Mouse (Mus musculus) liver, postnatal 0 days (tissue): ENCODE results near the gene Slc25a38. TPM values are rescaled to one million over a fixed set of nuclear protein-coding genes. Genes with fewer than 3 reads are reported as not detected.

ENCODE experiments used
- ATAC-seq: fragments of 200-750 bp; cut with Nextera tagmentation; 2 replicates; pipeline ENCODE4 v1.8.0; 2017; ENCODE audit warnings: mild to moderate bottlenecking, moderate library complexity
- DNase-seq: peaks from one replicate; pipeline ENCODE4 v3.0.0-alpha.2; 2016
- H3K27ac ChIP-seq: fragments of 300-500 bp; sonication (generic); 2 replicates; pipeline ENCODE4 v1.5.1; 2014; ENCODE audit warnings: antibody characterized with exemption, moderate library complexity, mild to moderate bottlenecking, low read depth
- H3K27me3 ChIP-seq: fragments of 300-500 bp; sonication (generic); 2 replicates; pipeline ENCODE4 v1.6.1; 2014; ENCODE audit warnings: low read length, control low read depth, mixed read lengths; ENCODE audit not compliant: insufficient read depth
- H3K36me3 ChIP-seq: fragments of 300-500 bp; sonication (generic); replicated peaks from 2 replicates; pipeline ENCODE4 v1.6.1; 2014; ENCODE audit warnings: mild to moderate bottlenecking, control low read depth, low read length, moderate library complexity, mixed read lengths; ENCODE audit not compliant: insufficient read depth
- H3K4me1 ChIP-seq: fragments of 300-500 bp; sonication (generic); 2 replicates; pipeline ENCODE4 v1.6.1; 2014; ENCODE audit warnings: antibody characterized with exemption, mild to moderate bottlenecking, control low read depth; ENCODE audit not compliant: insufficient read depth
- H3K4me2 ChIP-seq: fragments of 300-500 bp; sonication (generic); 2 replicates; pipeline ENCODE4 v1.6.1; 2014; ENCODE audit warnings: low read depth, mild to moderate bottlenecking, low read length, moderate library complexity, mixed read lengths
- H3K4me3 ChIP-seq: fragments of 300-500 bp; sonication (generic); 2 replicates; pipeline ENCODE4 v1.5.1; 2014; ENCODE audit warnings: low read depth, low read length
- H3K9ac ChIP-seq: fragments of 300-500 bp; sonication (generic); replicated peaks from 2 replicates; pipeline ENCODE4 v1.6.1; 2014; ENCODE audit warnings: mild to moderate bottlenecking, moderate library complexity
- H3K9me3 ChIP-seq: fragments of 300-500 bp; sonication (generic); 2 replicates; pipeline ENCODE4 v1.6.1; 2016; ENCODE audit warnings: mild to moderate bottlenecking, control low read depth, low read length, mixed read lengths
- CTCF ChIP-seq: sonication (generic); IDR thresholded peaks from 2 replicates; pipeline ENCODE4 v1.5.1; 2016; ENCODE audit warnings: antibody characterized with exemption, low read depth
- EP300 ChIP-seq: IDR thresholded peaks from 2 replicates; pipeline ENCODE4 v1.6.1; 2016; ENCODE audit warnings: antibody characterized with exemption, low read depth, mild to moderate bottlenecking
- WGBS: fragments of 180-500 bp; shearing (Covaris S2); extraction: QIAGEN DNeasy Blood & Tissue Kit; methylation state at CpG from one replicate; pipeline ENCODE4 v1.1.7; 2014; ENCODE audit not compliant: insufficient replicate concordance; 5-methylcytosine and 5-hydroxymethylcytosine counted together
- polyA plus RNA-seq: library from polyadenylated mRNA; unstranded; fragments of >200 nt; fragmentation: Nextera tagmentation; extraction: Ambion mirVana; gene quantifications from 2 replicates; pipeline ENCODE4 v1.2.1, GENCODE M21; 2015

Slc25a38 gene
- polyA plus RNA-seq, 1 experiment from 2014 or later = 48.9 TPM

- ATAC-seq = peak; percentile 60
- H3K27ac ChIP-seq = peak overlapping the region; percentile 89
- H3K36me3 ChIP-seq = peaks cover 45% of the 10 kb centered on the region
- peak overlapping the region; percentile 63 for H3K4me2 ChIP-seq
- 46% methylated on average over 8 of the region's 8 CpGs for WGBS
- H3K27me3 ChIP-seq = no peaks in the 10 kb centered on the region
- TF ChIP-seq EP300 = peak; percentile 64; the same call in 1 of the 2 replicates
- no peak for TF ChIP-seq CTCF
- H3K4me3 ChIP-seq = peak overlapping the region; percentile 45
- H3K9me3 ChIP-seq = no peaks in the 10 kb centered on the region
- peaks cover 40% of the 10 kb centered on the region for H3K4me1 ChIP-seq
- DNase-seq = peak; percentile 59
- peak overlapping the region; percentile 78 for H3K9ac ChIP-seq
Observed at GRCm38 (mm10) chr9:120116184-120116624, 6.0 kb downstream of the Slc25a38 start.

- peaks cover 24% of the 10 kb centered on the region for H3K4me1 ChIP-seq
- no peak for TF ChIP-seq EP300
- TF ChIP-seq CTCF = no peak
- no peak overlapping the region; the same call in 1 of the 2 replicates for H3K9ac ChIP-seq
- no peak overlapping the region for H3K4me3 ChIP-seq
- DNase-seq (no peak), ATAC-seq (no peak)
- no peaks in the 10 kb centered on the region for H3K27me3 ChIP-seq
- peaks cover 63% of the 10 kb centered on the region for H3K36me3 ChIP-seq
- H3K4me2 ChIP-seq = peak overlapping the region; percentile 63; the same call in 1 of the 2 replicates
- H3K9me3 ChIP-seq = no peaks in the 10 kb centered on the region
- peak overlapping the region; percentile 89; the same call in 1 of the 2 replicates for H3K27ac ChIP-seq
- WGBS = 61% methylated on average over 4 of the region's 4 CpGs
Observed at GRCm38 (mm10) chr9:120118212-120118611, 8.0 kb downstream of the Slc25a38 start.

- Histone ChIP-seq H3K4me3 (no peak overlapping the region), H3K27me3 (no peaks in the 10 kb centered on the region), H3K36me3 (peaks cover 75% of the 10 kb centered on the region), H3K27ac (no peak overlapping the region), H3K9me3 (no peaks in the 10 kb centered on the region), H3K9ac (no peak overlapping the region), H3K4me2 (no peak overlapping the region), H3K4me1 (peaks cover 13% of the 10 kb centered on the region)
- whole genome bisulfite sequencing = 92% methylated on average over 7 of the region's 7 CpGs
- TF ChIP-seq CTCF = no peak
- TF ChIP-seq EP300 = no peak
- no peak for ATAC-seq
- no peak for DNase-seq
Observed at GRCm38 (mm10) chr9:120120503-120120902, 10.3 kb downstream of the Slc25a38 start.

- Histone ChIP-seq H3K4me3 (peak overlapping the region; percentile 98), H3K9me3 (no peaks in the 10 kb centered on the region), H3K9ac (peak overlapping the region; percentile 59), H3K4me1 (peaks cover 12% of the 10 kb centered on the region), H3K27ac (peak overlapping the region; percentile 85), H3K4me2 (peak overlapping the region; percentile 85), H3K36me3 (peaks cover 56% of the 10 kb centered on the region), H3K27me3 (no peaks in the 10 kb centered on the region)
- WGBS = 41% methylated on average over 11 of the region's 11 CpGs
- ATAC-seq (peak; percentile 4; the same call in 1 of the 2 replicates), DNase-seq (peak; percentile 20)
- TF ChIP-seq CTCF (no peak), EP300 (no peak)
Observed at GRCm38 (mm10) chr9:120126868-120127267, 16.7 kb downstream of the Slc25a38 start.

GRCm38 (mm10) chr9:120127538-120128251 is 17.5 kb downstream of the Slc25a38 start, which contains the start of gene Rpsa:
Gene Rpsa (plus strand): TSS chr9:120127689.
- peak within 1 kb of the TSS; percentile 97 for H3K9ac ChIP-seq
- peaks cover 12% of the 10 kb centered on the region for H3K4me1 ChIP-seq
- TF ChIP-seq CTCF (no peak), EP300 (no peak)
- H3K4me2 ChIP-seq = peak within 1 kb of the TSS; percentile 85
- DNase-seq = peak; percentile 96
- peaks cover 55% of the 10 kb centered on the region for H3K36me3 ChIP-seq
- ATAC-seq = peak; percentile 95
- peak within 1 kb of the TSS; percentile 98 for H3K4me3 ChIP-seq
- H3K27ac ChIP-seq = peak within 1 kb of the TSS; percentile 94
- 1% methylated on average over 71 of the region's 72 CpGs for WGBS
- H3K27me3 ChIP-seq = no peaks in the 10 kb centered on the region
- H3K9me3 ChIP-seq = no peaks in the 10 kb centered on the region

- no peak for TF ChIP-seq CTCF
- no peak for TF ChIP-seq EP300
- peak overlapping the region; percentile 22; the same call in 1 of the 2 replicates for H3K27ac ChIP-seq
- H3K4me3 ChIP-seq = peak overlapping the region; percentile 98
- DNase-seq (peak; percentile 19), ATAC-seq (no peak)
- peaks cover 41% of the 10 kb centered on the region for H3K36me3 ChIP-seq
- peak overlapping the region; percentile 85 for H3K4me2 ChIP-seq
- H3K9me3 ChIP-seq = no peaks in the 10 kb centered on the region
- no peaks in the 10 kb centered on the region for H3K27me3 ChIP-seq
- 37% methylated on average over 10 of the region's 10 CpGs for WGBS
- H3K9ac ChIP-seq = peak overlapping the region; percentile 97
- peaks cover 12% of the 10 kb centered on the region for H3K4me1 ChIP-seq
Observed at GRCm38 (mm10) chr9:120129276-120129675, 19.1 kb downstream of the Slc25a38 start.
